Mouse (Mus musculus) thymus, postnatal 10 days (tissue): ENCODE measurements around the gene Chaf1a.
A peak's percentile ranks its signal among the peaks of the same experiment; 100 is the strongest.
"Not testable (repeated sequence)": the region's sequence is repeated elsewhere in the genome, so short reads cannot be mapped to it uniquely, and the experiment has no call there.

Experiments
- DNase-seq, 2 experiments: peaks; one replicate each; pipeline ENCODE4 v3.0.0; 2021; ENCODE audit warnings: low spot score in 2 of 2

The Chaf1a gene

DNA sequence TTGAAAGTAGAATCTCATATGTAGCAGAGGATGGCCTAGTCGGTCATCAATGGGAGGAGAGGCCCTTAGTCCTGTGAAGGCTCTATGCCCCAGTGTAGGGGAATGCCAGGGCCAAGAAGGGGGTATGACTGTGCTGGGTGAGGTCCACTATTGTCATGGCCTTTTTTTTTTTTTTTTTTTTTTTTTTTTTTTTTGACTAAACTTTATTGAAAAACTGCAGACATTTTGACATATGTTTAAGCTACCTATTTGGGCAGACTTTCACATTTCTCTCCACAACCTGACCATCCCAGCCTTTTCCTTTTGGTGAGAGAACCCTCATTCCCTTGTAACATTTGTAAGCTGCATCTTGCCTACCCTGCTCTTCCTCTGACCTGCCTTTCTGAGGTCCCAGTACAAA, 52.1 kb downstream of the Chaf1a start:
- DNase-seq: no peak

DNA sequence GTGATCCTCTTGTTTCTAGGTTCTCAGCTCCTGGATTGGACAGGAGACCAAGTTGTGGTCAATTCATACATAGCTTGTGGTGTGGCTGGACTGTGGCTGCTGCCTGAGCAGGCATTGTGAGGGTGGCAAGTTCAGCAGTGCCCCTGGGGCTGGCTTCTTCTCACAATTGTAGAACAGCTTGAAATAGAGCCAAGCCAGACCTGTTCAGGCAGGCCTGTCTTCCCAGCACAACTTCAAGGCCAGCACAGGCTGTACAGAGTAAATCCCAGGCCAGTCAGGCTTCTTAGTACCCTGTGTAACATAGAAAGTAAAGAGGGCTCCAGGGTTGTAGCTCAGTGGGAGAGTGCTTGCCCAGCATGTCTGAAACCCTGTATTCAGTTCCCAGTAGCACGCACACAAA, 52.6 kb downstream of the Chaf1a start:
- no peak for DNase-seq

DNA sequence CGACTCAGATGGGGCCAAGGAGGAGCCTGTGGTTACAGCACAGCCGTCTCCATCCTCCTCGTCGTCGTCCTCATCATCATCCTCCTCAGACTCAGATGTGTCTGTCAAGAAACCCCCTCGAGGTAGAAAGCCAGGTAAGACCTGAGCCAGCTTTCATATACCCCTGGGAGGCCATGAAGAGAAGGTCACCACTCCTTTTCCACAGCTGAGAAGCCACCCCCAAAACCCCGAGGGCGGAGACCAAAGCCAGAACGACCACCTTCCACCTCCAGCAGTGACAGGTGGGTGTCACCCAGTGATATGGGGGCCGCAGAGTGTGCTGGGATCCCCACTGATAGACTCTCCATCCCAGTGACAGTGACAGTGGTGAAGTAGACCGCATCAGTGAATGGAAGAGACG, 56.6 kb downstream of the Chaf1a start:
- no peak for DNase-seq

DNA sequence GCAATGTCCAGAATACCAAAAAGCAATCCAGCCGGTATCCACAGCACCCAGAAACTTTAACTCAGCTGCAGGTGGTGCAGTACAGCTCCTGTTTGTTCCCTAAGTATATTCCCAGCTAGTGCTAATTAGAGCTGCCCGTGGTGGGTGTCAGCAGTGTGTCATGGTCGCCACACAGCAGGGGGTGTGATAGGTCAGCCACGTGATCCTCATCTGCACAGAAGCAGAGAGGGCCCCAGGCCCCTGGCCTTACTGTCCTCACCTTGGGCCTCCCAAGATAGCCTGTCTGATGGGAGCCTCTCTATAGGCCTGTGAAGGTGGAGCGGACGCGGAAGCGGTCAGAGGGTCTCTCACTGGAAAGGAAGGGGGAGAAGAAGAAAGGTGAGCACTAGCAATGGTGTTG, 57.9 kb downstream of the Chaf1a start:
- DNase-seq: no peak

DNA sequence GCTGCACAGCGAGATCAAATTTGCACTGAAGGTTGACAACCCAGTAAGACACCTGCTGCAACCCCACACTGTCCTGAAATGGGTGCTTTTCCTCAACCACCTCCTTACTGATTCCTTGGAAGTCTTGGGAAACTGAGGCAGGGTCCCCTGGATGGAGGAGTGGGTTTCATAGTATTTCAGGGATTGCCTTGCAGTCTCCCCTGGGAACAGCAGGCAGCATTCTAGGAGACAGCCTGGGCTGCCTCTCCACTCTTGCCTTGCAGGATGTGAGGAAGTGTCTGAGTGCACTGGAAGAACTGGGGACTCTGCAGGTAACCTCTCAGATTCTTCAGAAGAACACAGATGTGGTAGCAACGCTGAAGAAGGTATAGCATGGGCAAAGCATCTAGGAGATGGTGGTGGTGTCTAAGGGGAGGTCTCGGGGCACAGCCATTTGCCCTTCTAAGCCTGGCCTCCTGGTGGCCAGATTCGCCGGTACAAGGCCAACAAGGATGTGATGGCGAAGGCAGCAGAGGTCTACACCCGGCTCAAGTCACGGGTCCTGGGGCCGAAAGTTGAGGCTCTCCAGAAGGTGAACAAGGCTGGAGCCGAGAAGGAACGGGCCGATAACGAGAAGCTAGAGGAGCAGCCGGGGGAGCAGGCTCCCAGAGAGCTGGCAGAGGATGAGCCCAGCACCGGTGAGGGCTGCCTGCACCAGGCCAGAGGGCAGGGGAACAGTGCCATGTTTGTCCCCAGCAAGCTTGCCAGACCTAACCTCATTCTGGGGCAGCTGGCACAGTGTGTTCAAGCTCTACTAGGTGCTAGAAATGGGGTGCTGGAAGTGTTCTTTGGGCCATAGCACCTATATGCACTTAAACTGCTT, 58.7 kb downstream of the Chaf1a start:
- DNase-seq: no peak

DNA sequence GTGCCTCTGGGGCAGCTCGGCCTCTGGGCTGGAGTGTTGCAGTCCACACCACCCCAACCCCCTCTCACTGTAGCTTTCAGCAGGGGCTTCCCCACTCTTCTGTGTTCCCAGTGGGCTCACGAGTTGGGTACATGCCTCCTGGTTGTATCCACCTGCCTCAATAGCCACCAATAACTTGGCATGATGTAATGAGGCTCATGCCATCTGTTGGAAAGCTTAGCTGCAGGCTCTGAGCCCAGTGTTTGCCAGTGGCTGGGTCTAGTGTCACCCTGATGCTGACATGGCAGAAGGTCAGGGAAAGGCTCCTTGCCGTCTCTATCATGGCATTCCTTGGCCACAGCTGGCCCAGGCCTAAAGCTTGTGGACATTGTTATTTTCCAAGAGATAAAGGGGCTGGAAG, 60.6 kb downstream of the Chaf1a start:
- no peak for DNase-seq

DNA sequence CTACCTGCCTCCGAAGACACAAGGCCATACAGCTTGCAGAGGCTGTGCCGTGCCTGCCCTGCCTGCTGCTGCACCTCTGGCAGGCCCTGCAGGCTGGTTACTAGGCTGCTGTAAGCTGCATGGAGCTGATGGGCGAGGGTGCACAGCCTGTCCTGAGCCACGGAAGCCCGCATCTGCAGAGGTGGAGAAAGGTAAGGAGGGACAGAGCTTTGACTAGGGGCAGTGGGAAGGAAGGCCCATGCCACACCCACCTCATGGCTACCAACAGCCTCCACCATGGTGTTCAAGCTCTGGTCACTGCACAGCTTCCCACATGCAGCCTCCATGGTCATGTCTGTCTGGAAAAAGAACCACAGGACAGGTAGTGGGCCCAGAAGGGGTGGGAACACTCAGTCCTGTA, 61.9 kb downstream of the Chaf1a start:
- DNase-seq: no peak

DNA sequence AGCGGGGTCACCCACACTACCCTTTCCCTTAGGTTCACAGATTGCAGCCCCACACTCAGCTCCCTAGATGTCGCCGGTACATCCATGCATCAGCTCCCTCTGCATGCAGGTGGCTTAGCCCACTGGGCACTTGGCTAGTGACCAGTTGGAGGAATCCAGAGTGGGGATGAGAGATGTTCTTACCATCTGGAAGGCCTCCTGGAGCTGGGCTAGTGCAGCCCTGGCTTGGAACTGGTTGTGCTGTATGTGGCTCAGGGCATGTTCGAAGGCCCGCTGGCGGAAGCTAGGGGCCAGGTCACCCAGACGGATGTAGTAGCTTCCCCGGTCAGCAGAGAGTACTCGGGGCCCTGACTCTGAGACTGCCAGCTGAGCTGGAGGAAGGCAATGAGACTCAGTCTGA, 62.7 kb downstream of the Chaf1a start:
- no peak for DNase-seq

DNA sequence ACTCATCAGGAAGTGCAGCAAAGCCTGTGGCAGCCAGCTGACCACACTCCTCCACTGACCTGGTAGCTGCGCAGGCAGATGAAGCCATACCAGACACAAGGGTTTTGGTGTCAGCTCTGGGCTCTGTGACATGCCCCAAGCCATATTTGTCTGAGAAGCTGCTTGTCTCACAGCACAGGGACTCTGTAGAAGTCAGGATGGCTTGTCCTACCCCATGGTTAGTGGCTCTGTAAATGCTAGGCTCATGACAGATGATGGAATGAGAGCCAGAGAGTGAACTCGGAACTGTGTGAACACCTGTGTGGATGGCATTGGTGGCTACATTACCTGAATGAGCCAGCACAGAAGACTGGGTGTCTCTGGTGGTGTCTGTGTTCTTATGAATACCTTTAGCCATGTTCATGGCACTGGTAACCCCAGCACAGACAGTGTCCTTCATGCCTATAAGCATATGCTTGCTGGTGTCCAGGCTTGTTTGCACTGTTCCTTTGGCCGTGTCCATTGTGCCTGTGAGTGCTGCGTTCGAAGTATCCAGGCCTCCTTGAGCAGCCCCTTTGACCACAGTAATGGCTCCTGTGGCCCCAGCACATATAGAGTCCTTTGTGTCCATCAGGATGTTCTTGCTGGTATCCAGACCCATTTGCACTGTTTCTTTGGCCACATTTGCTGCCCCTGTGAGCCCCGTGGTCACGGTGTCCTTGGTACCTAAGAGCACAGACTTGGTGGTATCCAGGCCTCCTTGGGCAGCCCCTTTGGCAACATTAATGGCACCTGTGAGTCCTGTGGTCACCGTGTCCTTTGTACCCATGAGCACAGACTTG, 63.4 kb downstream of the Chaf1a start:
- DNase-seq: no peak

DNA sequence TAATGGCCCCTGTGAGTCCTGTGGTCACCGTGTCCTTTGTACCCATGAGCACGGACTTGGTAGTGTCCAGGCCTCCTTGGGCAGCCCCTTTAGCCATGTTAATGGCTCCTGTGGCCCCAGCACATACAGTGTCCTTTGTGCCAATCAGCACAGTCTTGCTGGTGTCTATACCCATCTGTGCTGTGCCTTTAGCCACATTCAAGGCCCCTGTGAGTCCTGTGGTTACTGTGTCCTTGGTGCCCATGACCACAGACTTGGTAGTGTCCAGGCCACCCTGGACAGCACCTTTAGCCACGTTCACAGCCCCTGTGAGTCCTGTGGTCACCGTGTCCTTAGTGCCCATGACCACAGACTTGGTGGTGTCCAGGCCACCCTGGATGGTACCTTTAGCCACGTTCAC, 64.6 kb downstream of the Chaf1a start:
- not testable (repeated sequence) for DNase-seq

DNA sequence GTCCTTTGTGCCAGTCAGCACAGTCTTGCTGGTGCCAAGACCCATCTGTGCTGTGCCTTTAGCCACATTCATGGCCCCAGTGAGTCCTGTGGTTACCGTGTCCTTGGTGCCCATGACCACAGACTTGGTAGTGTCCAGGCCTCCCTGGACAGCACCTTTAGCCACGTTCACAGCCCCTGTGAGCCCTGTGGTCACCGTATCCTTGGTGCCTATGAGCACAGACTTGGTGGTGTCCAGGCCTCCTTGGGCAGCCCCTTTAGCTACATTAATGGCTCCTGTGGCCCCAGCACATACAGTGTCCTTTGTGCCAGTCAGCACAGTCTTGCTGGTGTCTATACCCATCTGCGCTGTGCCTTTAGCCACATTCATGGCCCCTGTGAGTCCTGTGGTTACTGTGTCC, 66.2 kb downstream of the Chaf1a start:
- DNase-seq: not testable (repeated sequence)

DNA sequence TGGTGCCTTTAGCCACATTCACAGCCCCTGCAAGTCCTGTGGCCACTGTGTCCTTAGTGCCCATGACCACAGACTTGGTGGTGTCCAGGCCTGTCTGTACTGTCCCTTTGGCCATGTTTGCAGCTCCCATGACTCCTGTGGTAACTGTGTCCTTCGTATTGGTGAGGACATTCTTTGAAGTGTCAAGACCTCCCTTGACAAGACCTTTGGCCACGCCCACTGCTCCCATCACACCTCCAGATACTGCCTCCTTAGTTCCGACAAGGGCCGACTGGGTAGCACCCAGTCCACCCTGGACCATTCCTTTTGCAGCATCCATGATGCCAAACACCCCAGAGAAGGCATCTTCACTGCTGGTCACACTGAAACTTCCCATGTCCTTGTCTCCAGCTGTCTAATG, 66.7 kb downstream of the Chaf1a start:
- no peak for DNase-seq

DNA sequence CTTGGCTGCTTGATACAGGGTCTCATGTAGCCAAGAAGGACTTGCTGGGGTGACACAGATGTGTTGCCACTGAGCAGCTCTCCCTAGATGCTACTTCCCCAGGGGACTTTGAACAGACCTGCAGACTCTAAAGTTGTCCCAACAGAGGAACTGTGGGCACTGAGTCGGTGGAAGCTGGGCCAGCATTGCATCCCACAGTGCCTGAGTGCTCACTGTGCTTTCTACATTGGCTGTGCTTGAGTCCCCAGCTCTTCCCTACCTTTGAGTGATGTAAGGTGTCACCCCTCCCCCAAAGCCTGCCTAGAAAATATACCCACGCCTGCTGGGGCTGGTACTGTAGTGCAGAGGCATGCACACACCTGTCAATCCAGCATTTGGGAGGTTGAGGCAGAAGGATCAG, 67.5 kb downstream of the Chaf1a start:
- DNase-seq: no peak

DNA sequence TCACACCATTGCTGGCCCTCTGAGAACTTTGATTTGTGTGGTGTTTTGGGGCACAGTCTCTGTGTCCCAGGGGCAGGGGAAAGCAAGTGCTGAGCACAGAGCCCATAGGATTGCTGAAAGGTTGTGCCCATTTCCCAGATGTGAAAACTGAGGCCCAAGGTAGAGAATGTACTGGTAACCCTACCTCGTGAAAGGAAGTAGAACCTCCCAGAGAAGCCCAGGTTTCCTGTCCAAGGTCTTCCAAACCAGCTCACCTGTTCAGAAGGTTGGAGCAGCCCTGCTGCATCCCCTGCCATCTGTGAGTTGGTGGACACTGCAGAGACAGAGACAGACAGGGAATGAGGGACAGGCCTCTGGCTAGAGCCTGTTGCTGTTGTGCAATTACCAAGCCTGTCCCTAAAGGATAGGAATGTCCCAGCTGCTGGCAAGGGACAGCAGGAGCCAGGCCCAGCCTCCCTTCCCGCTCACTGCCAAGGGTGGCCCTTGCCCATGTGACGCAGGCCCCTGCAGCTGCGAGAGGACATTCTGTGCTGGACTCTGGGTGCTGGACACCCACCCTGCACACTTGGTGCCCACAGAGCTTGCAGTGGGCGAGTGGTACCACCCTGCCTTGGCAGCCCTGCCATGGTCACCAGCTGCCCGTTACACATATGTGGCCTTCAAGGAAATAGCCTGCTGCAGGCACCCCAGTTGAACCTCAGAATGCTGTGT, 68.2 kb downstream of the Chaf1a start:
- DNase-seq: no peak

DNA sequence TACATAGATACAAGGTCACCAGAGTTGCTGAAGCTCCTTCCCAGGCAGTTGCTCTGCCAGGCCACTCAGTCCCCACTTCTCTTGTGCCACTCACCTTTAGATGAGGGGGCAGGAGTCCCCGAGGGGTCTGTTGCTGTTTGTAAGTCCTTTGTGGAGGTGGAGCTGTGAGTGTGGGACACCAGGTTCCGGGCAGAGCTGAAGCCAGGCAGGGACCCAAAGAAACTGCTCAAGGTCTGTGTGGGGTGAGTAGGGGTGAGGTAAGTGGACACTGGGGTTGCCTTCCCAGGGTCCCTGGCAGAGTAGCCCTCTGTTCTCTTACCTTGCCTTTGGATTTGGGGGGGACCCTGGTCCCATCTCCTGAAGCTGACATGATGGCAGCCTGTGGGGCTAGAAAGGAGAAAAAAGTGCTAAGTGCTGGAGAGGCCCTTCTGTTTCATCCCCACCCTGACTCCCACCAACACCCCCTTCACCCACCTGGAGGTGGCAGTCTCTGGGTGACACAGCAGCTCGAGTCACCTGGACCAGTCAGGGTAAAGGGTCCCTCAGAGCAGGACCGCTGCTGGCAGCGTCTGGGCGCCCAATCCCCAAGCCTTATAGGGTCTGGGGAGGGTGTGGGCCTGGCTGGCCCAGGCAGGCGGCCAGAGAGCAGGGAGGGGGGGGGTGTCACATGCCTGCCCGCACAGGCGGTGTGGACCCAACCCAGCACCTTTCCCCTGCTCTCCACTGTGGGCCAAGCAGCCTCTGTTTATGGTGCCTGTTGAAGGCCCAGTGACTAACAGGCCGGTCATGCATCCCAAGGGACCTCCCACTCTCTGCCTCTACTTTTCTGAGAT, 69.2 kb downstream of the Chaf1a start, which contains the start of gene Plin4:
Gene Plin4, minus strand, starts transcription at position 585 of the 833 bp plus-strand sequence.
- no peak for DNase-seq

DNA sequence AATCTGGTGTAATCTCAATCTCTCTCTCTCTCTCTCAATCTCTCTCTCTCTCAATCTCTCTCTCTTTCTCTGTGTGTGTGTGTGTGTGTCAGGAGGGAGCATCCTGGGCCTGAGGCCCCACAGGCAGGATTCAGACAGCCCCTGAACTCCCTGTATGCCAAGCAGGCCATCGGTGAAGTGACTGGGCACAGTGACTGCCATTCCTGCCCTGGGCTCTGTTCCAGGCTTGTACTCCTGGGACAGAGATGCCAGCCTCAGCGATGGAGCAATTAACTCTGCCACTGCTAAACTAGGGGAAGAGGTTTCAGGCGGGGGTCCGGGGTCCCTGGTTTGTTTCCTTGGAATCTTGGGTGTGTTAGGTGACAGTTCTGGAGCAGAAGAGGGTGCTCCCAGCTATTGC, 70.3 kb downstream of the Chaf1a start:
- DNase-seq: no peak

DNA sequence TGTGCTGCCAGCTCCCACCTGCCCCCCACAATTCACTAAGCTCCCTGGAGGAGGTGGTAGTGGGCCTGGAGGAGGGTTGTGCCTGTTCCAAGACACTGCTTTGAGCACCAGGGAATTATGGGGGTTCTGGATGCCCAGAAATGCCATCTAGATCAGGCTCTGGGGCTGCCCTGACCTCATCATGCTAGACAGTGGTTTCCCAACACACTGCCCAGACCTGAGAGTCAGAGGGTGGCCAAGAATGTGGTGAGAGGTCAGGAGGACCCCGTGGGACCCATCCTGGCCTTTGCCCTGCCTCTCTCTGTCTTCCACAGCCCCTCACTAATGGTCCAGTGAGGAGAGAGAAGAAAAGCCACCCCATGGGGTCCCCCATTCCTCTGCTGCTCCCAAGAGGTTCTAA, 70.8 kb downstream of the Chaf1a start:
- no peak for DNase-seq

DNA sequence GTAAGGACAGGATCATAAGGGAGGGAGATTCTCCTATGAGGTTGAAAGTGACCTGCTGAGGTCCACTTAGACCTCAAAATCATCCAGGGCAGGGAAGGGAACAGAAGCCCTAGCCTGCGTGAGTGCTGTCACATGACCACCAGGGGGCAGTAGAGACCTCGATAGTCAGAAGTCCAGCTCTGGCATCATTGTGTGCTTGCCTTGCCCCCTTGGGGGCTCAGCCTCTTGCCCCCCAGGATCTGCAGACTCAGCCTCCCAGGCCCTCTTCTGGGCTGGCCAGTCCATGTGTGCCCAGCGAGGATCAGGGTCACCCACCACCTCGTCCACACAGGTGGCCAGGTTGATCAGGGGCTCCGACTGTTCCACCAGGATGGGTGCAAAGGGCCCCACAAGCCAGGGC, 71.6 kb downstream of the Chaf1a start:
- DNase-seq: peak in 1 of 2 experiments; percentile 78

DNA sequence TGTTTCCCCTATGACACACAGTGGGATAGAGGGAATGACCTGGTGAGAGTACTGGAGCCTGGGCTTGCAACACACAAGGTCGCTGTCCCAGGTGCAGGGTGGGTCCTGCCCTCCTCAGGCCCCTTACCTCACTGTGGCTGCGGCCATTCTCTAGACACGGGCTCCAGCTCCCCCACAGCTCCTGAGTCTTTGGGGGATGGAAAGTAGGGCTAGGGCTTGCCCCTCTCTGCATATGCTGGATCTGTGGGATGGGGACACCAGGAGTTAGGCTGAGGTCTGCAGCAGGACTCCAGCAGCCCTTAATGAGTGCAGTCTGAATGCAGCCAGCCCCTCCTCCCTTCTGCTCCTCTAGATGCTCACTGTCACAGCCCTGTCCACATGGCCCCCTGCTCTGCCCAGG, 72.5 kb downstream of the Chaf1a start:
- DNase-seq: no peak

DNA sequence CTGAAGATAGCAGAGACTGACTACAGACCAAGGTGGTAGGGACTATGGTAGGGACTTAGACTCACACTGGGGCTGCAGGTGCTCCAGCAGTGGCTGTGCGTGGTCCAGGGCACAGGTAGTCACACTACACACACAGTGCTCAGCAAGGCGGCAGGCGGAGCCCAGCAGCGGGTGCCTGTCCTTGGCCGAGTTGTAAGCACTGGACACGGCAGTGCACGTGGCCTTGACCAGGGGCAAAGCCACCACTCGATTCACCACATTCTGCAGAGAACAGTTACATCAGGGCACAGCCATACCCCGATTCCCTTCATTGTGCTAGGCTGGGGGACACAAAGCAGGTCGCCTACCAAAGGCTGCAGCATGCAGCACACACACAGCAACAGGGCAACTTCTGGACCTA, 76.0 kb downstream of the Chaf1a start:
- no peak for DNase-seq

DNA sequence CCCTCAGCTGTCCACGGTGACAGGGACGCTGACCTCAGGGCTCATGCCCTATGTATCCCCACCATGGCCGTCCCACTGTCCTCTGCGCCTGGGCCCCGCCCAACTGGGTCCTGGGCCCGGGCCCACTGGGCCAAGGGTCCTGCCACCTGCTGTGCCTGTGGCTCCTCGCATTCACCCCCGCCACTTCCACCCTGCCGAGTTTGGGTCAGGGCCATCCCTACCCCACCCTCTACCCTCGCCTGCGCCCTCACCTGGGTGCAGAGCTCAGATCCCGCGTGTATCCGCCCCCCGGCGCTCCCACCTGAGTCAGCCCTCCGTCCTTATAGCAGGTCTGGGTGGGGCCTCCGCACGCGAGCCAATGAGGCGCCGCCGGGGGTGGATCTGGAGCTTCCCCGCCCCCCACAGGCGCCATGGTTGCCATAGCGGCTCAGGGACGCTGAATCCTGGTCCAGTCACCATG, 77.0 kb downstream of the Chaf1a start, which contains the start of gene Plin5:
Gene Plin5, minus strand, starts transcription at position 346 of the 460 bp plus-strand sequence.
- no peak for DNase-seq
